Mouse (Mus musculus): ENCODE results near the gene Chrnb2.
"Not testable (repeated sequence)": the region's sequence is repeated elsewhere in the genome, so short reads cannot be mapped to it uniquely, and the experiment has no call there.

The Chrnb2 gene

GRCm38 (mm10) chr3:89764119-89764724, at the start of gene Chrnb2:
Gene Chrnb2 (minus strand): TSS chr3:89764632.
- DNase-seq (ENCODE audit: low read depth) = no peak

- no peak for DNase-seq (ENCODE audit: low read depth)
Measured at GRCm38 (mm10) chr3:89814051-89814450, 49.6 kb upstream of the Chrnb2 start.

GRCm38 (mm10) chr3:89812166-89812565, 47.7 kb upstream of the Chrnb2 start:
- no peak for DNase-seq (ENCODE audit: low read depth)

GRCm38 (mm10) chr3:89810841-89811240, 46.4 kb upstream of the Chrnb2 start:
- peak; percentile 40 for DNase-seq (ENCODE audit: low read depth)

- DNase-seq (ENCODE audit: low read depth) = no peak
Measured at GRCm38 (mm10) chr3:89808638-89809037, 44.2 kb upstream of the Chrnb2 start.

- no peak for DNase-seq (ENCODE audit: low read depth)
Measured at GRCm38 (mm10) chr3:89807881-89808280, 43.4 kb upstream of the Chrnb2 start.

GRCm38 (mm10) chr3:89807171-89807570, 42.7 kb upstream of the Chrnb2 start:
- no peak for DNase-seq (ENCODE audit: low read depth)

- peak; percentile 43 for DNase-seq (ENCODE audit: low read depth)
Measured at GRCm38 (mm10) chr3:89806751-89807150, 42.3 kb upstream of the Chrnb2 start.

- DNase-seq (ENCODE audit: low read depth) = no peak
Measured at GRCm38 (mm10) chr3:89805179-89805578, 40.7 kb upstream of the Chrnb2 start.

- DNase-seq (ENCODE audit: low read depth) = no peak
Measured at GRCm38 (mm10) chr3:89802876-89803275, 38.4 kb upstream of the Chrnb2 start.

- peak; percentile 67 for DNase-seq (ENCODE audit: low read depth)
Measured at GRCm38 (mm10) chr3:89801507-89801847, 37.0 kb upstream of the Chrnb2 start.

- no peak for DNase-seq (ENCODE audit: low read depth)
Measured at GRCm38 (mm10) chr3:89800774-89801506, 36.5 kb upstream of the Chrnb2 start.

GRCm38 (mm10) chr3:89800078-89800477, 35.6 kb upstream of the Chrnb2 start:
- not testable (repeated sequence) for DNase-seq (ENCODE audit: low read depth)

GRCm38 (mm10) chr3:89799476-89799875, 35.0 kb upstream of the Chrnb2 start:
- DNase-seq (ENCODE audit: low read depth) = no peak

GRCm38 (mm10) chr3:89798518-89798917, 34.1 kb upstream of the Chrnb2 start:
- DNase-seq (ENCODE audit: low read depth) = no peak

- peak; percentile 40 for DNase-seq (ENCODE audit: low read depth)
Measured at GRCm38 (mm10) chr3:89796358-89796757, 31.9 kb upstream of the Chrnb2 start.

GRCm38 (mm10) chr3:89795746-89796145, 31.3 kb upstream of the Chrnb2 start:
- DNase-seq (ENCODE audit: low read depth) = peak; percentile 82

- DNase-seq (ENCODE audit: low read depth) = no peak
Measured at GRCm38 (mm10) chr3:89794616-89795015, 30.2 kb upstream of the Chrnb2 start.

GRCm38 (mm10) chr3:89788680-89789352, 24.4 kb upstream of the Chrnb2 start:
- DNase-seq (ENCODE audit: low read depth) = no peak

- no peak for DNase-seq (ENCODE audit: low read depth)
Measured at GRCm38 (mm10) chr3:89786275-89786674, 21.8 kb upstream of the Chrnb2 start.

GRCm38 (mm10) chr3:89784991-89785753, 20.7 kb upstream of the Chrnb2 start:
- peak; percentile 93 for DNase-seq (ENCODE audit: low read depth)

GRCm38 (mm10) chr3:89781640-89782039, 17.2 kb upstream of the Chrnb2 start:
- DNase-seq (ENCODE audit: low read depth) = no peak

Data from NIH3T3 (cell line).